ENCODE assay signal across 27 mouse cellular contexts in the genomic region with DNA sequence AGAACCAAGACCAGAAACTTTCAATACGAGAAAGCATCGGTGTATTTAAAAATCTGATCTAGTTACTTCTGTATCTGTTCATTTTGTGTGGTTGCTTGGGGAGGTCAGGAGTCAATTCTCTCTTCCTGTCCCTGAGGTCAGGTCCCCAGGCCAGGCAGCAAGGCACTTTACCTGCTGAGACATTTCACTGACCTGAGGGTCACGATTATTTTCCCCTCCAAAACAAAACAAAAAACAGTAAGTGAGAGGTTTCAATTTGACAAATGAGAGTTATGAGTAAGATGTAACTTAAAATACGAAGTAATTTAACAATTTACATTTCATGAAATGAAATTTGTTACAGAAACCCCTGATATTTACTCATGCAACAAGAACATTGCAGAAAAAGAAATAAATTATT.
"Had no signal": no experiment of that assay in that cellular context is flagged by ENCODE, and none has a peak within 500 bp of the region (broad histone marks: within the 10 kb centered on the region; RNA-seq: fewer than 3 reads in every experiment).

No protein-coding gene starts in this region.

- ATAC-seq: hindbrain, embryonic 16.5 days; intestine, embryonic 16.5 days had no signal

- H3K27ac ChIP-seq: heart, embryonic 10.5 days; hindbrain, embryonic 10.5 days; hindbrain, embryonic 12.5 days; hindbrain, embryonic 14.5 days; kidney, embryonic 15.5 days; kidney, postnatal 0 days; left cerebral cortex, adult 2 months; limb, embryonic 10.5 days; liver, embryonic 13.5 days; liver, embryonic 15.5 days had no signal

- H3K9ac ChIP-seq: heart, embryonic 12.5 days; hindbrain, embryonic 12.5 days; hindbrain, embryonic 14.5 days; kidney, embryonic 15.5 days; limb, embryonic 12.5 days; liver, embryonic 13.5 days; liver, embryonic 15.5 days had no signal

- H3K27me3 ChIP-seq: heart, embryonic 12.5 days; hindbrain, embryonic 12.5 days; kidney, embryonic 15.5 days; limb, embryonic 12.5 days; liver, embryonic 13.5 days; liver, embryonic 15.5 days had no signal

- H3K4me1 ChIP-seq: heart, embryonic 12.5 days; hindbrain, embryonic 10.5 days; kidney, embryonic 15.5 days; limb, embryonic 10.5 days; limb, embryonic 12.5 days; liver, embryonic 15.5 days had no signal

- H3K4me3 ChIP-seq: heart, embryonic 10.5 days; heart, embryonic 12.5 days; hindbrain, embryonic 10.5 days; hindbrain, embryonic 12.5 days; kidney, embryonic 15.5 days; left cerebral cortex, adult 2 months; limb, embryonic 10.5 days; limb, embryonic 12.5 days; liver, embryonic 13.5 days; liver, embryonic 15.5 days had no signal

- H3K4me2 ChIP-seq: heart, embryonic 12.5 days; hindbrain, embryonic 12.5 days; hindbrain, embryonic 14.5 days; kidney, embryonic 15.5 days; limb, embryonic 12.5 days; liver, embryonic 11.5 days; liver, embryonic 13.5 days; liver, embryonic 15.5 days had no signal

- DNase-seq: gastrocnemius, postnatal 10 days; gastrocnemius, postnatal 25 days; heart, adult 18-20 months; heart, postnatal 10 days; heart, postnatal 4 days; kidney, adult 11 months; kidney, adult 2 months; kidney, adult 9 months; kidney, postnatal 14 days; kidney, postnatal 36 days; layer of hippocampus, adult 9-11 months; liver; liver, embryonic 13.5 days had no signal

- H3K9me3 ChIP-seq: heart, embryonic 10.5 days; heart, embryonic 12.5 days; hindbrain, embryonic 10.5 days; hindbrain, embryonic 12.5 days; kidney, embryonic 15.5 days; limb, embryonic 10.5 days; limb, embryonic 12.5 days; liver, embryonic 13.5 days; liver, embryonic 15.5 days had no signal
